Mouse (Mus musculus) thymus, postnatal 0 days (tissue): ENCODE measurements at regions not wholly inside any gene's neighbourhood (a gene's known extent, or its start where the extent isn't known, plus 50 kb on each side); places are given as distances from the start of the nearest gene placed in this dataset.

Experiments used
- DNase-seq: peaks from one replicate; pipeline ENCODE4 v3.0.0-alpha.2; 2015; ENCODE audit warnings: low spot score

DNA sequence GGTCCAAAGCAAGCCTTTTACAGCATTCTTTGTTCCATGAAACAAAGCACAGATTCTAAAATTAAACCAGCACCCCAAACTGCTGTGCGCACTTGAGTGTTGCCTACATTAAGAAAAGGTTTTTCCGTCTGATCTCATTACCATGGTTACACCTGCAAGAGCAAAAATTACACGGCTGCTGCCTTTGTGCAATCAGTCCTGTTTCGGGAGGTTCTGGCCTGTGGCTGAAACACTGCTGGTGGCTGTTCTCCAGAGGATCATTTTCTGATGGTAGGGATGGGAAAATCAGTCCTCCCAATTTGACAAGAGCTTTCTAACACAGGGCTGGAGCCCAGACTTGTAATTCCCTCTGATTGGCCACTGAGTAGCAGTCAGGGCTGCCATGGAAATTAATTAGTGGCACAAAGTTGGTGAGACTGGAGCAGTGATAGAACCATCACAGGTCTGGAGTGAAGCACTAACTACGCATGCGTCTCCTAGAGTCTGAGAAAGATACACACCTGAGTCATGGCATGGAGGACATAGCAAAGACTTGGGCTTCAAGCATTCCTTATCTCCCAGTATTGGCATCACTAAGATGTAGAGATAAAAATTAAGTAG is 114.8 kb upstream of the Fam49a start:
- DNase-seq = no peak

DNA sequence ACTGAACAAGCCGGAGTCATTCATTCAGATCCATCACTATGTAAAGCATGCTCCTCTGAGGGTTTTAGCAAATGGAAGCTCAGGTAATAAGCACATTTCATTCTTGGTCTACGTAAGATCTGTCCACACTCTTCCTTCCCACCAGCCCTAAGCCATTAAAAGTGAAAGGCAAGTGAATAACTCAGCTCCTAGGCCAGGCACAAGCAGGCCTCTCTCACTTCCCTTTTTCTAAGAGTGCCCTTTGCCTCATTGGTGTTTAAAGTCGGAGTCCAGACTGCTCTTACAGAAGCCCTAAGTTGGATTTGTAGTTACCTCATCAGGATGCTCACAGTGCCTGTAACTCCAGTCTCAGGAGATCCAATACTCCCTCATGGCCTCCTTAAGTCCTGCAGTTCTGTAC is 114.1 kb upstream of the Fam49a start:
- no peak for DNase-seq

DNA sequence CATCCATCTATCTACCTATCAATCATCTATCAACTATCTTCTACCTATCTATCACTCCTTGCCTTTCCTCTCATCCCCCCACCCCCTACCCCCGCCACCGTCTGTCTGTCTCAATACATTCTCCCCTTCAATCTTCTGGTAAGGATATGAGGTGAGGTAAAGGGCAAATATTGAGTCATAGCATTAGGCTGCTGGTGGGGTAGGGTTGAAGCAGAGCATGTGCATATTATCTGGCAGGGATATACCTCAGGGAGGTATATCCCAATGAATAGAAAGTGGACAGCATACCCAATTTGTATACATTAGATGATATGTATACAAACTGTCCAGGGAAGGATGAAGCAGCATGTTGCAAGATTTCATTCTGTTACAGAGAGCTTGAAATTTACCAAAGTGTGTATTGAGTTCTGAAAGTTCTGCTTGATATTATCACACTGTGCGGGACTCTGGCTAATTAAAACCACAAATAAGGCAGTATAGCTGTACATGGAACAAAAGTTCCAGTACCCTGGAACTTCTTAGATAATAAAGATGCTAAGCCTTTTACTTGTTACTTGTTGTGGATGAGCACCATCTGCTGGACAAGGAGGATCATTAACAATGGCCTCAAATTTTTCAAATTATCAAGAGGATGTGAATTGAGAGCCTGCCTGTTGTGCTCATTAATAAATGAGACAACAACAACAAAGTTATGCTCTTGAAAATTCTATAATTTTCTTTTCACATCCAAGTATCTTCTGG is 113.1 kb upstream of the Fam49a start:
- no peak for DNase-seq

DNA sequence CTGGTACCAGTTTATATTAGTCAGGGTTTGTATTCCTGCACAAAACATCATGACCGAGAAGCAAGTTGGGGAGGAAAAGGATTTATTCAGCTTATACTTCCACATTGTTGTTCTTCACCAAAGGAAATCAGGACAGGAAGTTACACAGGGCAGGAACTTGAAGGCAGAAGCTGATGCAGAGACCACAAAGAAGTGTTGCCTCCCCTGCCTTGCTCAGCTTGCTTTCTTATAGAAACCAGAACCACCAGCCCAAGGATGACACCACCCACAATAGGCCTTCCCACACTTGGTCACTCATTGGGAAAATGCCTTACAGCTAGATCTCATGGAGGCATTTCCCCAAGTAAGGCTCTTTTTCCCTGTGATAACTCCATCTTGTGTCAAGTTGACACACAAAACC is 97.5 kb upstream of the Fam49a start:
- DNase-seq = no peak

DNA sequence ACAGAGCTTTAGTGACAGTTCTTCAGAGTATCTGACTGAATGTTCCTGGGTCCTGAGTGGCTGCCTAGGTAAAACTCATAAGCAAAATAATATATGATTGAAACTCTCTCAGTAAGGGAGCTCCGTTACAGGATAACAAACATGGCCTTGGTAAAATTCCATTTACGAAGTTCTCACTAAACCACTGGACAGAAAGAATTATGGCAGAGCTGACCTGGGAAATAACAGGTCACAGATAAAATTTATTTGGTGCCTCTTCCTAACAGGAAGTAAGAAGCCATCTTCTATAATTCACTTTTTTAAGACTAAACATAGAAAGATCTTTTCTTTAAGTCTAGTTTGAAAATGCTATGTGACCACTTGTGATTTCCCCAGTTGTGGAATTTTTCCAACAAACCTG is 91.4 kb upstream of the Fam49a start:
- no peak for DNase-seq

DNA sequence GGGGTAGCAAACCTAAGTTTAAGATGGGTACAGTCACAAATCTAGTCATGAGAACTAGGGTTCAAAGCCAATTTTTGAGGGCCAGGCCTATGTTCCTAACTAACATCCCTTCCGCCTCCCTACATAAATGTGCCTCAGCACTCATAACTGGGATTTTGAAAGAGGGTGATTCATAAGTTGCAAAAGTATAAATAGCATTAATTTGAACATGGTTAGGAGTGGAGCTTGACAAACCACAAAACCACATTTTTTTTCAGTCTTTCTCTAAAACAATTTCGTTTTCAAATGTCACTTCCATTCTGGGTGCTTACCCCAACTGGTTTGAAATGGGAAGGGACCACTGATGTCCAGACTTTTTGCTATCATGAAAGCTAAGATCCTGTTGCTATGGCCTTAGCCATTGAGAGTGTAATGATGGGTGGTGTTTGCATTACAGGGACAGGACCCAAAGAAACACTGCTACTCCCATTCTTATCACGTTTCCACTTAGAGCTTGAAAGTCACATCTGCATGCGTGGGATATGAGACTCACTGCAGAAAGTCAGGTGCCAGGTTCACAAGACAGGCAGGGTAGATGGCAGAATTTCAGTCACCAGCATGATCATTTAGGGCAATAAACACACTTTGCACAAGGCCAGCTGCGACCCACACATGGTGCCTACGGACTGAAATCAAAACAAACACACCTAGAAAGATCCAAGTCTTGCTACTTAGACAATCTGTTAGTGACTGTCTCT is 89.7 kb upstream of the Fam49a start:
- DNase-seq = no peak

DNA sequence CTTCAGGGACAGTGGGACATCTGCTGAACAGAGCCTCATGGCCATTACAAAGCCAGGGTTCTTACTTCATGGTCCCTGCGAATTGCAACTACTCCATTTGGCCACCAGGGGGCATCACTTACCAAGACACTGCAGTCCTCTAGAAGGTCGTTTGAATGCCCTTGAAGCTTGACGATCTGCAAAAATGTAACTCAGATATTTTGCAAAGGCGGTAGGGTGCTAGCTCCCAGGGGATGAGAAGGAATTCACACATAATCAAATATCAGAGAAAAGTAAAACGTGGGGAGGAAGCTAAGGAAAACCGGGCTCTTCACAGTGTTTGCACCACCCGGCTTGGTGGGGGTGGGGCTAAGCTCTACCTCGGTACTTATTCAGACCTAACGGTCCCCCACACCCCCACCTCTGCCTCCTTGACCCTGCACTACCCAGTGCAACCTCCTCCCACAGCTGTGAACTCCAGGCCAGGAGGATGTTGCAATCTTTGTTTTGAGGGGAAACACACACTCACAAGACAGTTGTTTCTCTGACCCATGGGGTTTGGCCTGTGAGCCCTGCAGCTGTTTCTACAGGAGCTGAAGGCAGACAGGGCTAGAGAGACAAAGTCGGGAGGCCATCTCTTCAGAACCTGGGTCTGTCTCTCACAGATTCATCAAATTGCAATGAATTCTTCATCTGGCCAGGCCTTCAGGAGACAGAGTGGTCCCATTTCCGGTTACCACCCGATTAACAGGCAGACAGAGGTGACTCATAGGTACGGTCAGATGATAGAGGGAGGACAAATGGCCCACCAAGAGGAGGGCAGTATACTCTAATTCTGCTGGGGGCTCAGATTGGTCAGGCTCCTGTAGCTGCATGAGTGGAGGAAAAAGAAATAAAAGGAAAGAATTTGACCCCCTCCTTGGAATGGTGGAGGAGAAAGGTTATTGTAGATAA is 85.3 kb upstream of the Fam49a start:
- peak; percentile 83 for DNase-seq

DNA sequence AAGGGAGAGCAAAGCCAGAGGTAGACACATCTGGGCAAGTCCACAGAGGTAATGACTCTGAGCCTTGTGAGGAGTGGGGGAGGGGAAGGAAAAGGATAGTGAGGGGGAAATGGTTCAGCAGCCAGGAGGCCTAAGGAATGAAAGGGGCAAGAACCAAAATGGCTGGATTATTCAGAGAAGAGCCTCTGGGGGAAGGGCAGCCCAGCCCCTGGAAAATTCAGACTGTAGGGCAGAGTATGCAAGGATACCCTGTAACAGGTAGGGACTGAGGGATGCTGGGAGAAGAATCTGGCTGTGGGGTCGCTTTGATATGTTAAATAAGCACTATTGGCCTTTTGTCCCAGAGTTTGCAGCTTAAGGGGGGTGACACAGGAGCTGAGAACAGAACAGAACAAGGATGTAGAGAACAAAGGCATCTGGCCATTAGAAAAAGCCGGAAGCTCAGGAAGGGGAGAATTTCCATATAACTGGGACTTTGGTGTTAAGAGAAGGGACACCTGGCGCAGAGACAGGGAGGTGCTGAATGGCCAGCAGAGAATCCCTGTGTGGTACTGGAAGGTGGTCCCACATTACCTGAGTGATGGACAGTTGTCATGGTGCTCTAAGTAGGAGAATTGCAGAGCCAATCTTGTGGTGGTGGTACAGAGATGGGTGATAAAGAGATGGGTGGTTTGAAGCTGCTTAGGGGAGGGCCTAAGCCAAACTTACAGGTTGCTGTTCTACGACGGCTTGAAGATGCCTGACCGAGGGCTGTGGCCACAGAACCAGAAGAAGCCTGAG is 84.5 kb upstream of the Fam49a start:
- no peak for DNase-seq

DNA sequence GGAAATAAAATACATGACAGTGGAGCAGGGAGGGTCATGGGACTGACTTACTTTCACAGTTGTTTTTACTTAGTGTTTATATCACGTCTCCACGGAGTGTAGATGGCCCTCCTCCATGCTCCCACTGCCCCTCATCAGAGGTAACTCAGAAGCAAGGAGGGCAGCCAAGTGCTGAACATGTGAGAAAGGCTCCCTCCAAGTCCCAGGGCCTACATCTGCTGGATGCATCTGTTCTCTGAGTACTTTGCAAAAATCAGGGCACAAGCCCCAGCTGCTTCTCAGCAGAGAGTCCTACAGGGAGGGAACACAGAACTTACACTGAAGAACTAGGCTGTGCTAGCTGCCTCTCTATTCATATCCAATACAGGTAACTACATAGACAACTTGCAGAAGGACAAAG is 83.5 kb upstream of the Fam49a start:
- DNase-seq = no peak

DNA sequence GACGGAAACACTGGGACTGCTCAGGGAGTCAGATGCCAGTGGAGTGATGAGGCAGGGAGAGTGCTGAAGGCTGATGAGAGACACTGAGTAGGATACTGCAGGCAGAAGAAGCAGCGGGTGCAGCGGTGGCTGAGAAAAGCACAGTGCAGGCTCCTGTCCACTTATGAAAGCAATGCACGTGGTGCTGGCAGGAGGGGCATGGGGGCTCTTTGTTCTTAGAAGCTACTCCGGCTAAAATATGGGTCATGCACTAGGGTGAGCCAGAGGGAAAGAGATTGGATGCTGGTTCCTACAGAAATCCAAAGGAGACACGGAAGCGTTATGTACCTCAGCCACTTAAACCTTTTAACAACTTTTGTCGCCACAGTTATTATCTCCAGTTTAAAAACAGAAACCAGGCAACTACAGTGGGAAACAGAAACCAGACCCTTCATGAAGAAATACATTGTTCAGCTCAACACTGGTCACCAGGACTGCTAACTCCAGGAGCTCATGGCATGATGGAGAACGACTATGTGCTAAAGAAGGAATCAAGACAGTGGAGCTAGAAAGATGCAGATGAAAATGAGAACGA is 82.6 kb upstream of the Fam49a start:
- DNase-seq = no peak

DNA sequence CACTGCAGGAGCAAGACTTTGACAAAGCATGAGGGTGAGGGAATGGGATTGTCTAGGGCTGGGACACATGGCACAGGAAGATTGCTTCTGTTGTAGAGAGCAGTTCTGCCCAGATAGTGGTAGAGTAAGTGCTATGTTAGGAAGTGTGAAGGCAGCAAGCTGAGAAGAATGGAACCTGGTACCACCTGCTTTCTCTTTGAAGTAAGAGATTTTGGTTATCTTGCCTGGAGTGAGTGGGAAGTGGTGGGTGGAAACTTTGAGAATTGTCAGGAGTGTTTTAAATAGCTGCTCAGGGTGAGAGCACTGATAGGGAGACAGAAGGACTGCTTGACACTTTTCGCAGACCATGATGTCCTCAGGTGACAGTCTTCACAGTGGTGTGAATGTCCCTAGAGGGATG is 81.0 kb upstream of the Fam49a start:
- no peak for DNase-seq

DNA sequence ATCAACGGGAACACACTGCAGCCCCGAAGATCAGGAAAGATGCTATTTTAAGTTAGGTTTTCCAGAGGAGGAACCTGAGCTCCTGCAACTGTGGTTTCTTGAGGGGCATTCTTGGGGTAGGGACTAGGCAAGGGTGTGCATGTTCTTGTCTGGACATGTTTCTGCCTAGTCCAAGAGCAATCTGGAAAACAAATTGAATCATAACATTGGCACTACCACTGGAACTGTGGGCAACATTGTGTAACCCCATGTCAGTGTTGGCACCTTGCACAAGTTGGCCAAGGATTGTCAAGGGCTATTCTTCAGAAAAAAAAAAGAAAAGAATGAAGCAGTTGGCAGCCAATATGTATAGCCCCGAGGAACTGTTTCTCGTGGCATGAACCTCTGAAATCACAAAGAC is 80.3 kb upstream of the Fam49a start:
- DNase-seq = no peak

DNA sequence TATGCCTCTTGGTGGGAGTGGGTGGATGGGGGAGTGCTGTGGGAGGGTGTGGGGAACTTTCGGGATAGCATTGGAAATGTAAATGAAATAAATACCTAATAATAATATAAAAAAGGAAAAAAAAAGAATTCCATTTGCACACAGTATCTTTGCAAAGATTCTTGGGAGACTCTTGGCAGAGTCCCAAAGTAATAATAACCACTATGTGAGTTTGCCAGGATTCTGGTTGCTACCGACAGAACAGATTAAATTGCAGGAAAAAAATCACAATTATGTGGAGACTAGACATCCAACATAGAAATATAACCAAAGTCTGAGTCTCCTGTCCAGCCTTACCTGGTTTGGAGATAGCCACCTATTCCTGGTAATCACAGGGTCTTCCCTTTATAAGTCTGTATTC is 75.6 kb upstream of the Fam49a start:
- no peak for DNase-seq

DNA sequence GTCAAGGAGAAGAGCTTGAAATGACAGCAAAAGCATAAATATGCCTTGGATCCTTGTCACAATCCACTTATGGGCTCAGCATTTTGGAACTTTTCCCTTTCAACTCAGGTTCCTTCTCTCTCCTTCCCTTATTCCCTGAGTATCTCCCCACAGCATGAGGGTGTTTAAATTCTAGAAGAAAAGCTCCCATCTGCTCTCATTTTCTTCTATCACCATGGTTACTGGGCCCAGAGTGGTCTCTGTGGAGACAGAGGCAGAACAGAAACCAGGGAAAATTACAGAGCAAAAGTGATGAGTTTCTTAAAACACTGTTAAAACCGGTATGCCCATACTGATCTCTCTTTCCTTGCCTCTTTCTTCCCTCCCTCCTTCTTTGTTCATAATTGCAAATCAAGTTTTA is 66.9 kb upstream of the Fam49a start:
- no peak for DNase-seq

DNA sequence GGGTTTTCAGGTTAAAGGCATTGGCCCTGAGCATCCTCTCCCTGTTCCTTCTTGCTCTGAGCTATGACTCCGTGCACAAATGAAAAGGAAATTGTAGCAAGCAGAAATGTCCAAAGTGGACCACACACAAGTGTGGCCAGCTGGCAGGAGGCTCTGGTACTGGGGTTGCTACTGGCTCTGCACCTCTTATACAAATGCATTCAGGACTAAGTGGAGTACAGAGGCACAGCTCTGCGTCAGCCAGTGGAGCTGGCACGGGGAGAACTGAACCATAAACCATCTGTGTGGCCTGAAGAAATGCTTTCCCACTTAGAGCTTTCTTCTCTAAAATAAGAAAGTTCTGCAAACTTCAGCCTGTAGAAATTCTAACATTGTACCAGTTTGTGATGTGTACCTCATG is 65.3 kb upstream of the Fam49a start:
- no peak for DNase-seq

DNA sequence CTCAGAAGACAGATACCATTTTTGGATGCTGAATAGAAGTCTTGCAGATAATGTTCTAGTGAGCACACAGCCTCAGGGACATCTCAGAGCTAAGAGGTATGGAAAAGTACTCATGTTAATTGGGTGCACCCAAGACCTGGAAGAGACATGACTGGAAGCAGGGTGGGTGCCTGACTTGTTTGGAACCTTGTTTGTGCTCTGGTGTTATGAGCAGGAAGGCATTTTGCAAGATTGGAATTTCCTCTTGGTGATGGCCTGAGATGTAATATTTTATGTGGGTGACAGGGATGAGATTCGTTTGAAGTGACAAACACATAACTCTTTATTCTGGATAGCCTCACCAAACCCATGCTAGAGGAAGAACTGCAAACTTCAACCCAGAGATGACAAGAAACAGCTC is 53.7 kb upstream of the Fam49a start:
- DNase-seq = no peak
